Mouse (Mus musculus) thymus, adult 2 months (tissue): Measurements from ENCODE around the gene Pja2. TPM values are rescaled to one million over a fixed set of nuclear protein-coding genes. Genes with fewer than 3 reads are reported as not detected.
"Not testable (repeated sequence)": the region's sequence is repeated elsewhere in the genome, so short reads cannot be mapped to it uniquely, and the experiment has no call there.

ENCODE experiments used
- DNase-seq: peaks from one replicate; pipeline ENCODE4 v3.0.0; 2021
- H3K27ac ChIP-seq: fragments of 200-500 bp; 2 replicates; pipeline ENCODE4 v1.5.1; 2012; ENCODE audit warnings: low read length, control low read depth; ENCODE audit not compliant: control insufficient read depth, insufficient read depth
- H3K27me3 ChIP-seq: fragments of 200-500 bp; 2 replicates; pipeline ENCODE4 v1.6.1; 2012; ENCODE audit warnings: mild to moderate bottlenecking, low read length, moderate library complexity, mixed read lengths; ENCODE audit not compliant: control insufficient read depth, insufficient read depth
- H3K36me3 ChIP-seq: fragments of 200-500 bp; 2 replicates; pipeline ENCODE4 v1.6.1; 2012; ENCODE audit warnings: mild to moderate bottlenecking, low read length, moderate library complexity; ENCODE audit not compliant: control insufficient read depth, insufficient read depth
- H3K4me1 ChIP-seq: fragments of 200-500 bp; replicated peaks from 2 replicates; pipeline ENCODE4 v1.6.1; 2012; ENCODE audit warnings: low read length; ENCODE audit not compliant: control insufficient read depth, insufficient read depth
- H3K4me3 ChIP-seq: fragments of 200-500 bp; 2 replicates; pipeline ENCODE4 v1.5.1; 2012; ENCODE audit warnings: mild to moderate bottlenecking, low read length, control low read depth, moderate library complexity; ENCODE audit not compliant: control insufficient read depth, insufficient read depth
- CTCF ChIP-seq: fragments of 200-500 bp; IDR thresholded peaks from 2 replicates; pipeline ENCODE4 v1.5.1; 2012; ENCODE audit warnings: mild to moderate bottlenecking, control low read depth, low read length, moderate library complexity, borderline replicate concordance; ENCODE audit not compliant: control insufficient read depth, poor library complexity, insufficient read depth; ENCODE audit errors: extremely low read depth
- POLR2A ChIP-seq: fragments of 200-500 bp; IDR thresholded peaks from 2 replicates; pipeline ENCODE4 v1.6.1; 2012; ENCODE audit warnings: mild to moderate bottlenecking, low read length, control low read depth, moderate library complexity; ENCODE audit not compliant: control insufficient read depth, poor library complexity, insufficient read depth; ENCODE audit errors: extremely low read depth
- WGBS: fragments of 180-500 bp; shearing (Covaris S2); methylation state at CpG from one replicate; pipeline ENCODE4 v1.1.7; 2018; 5-methylcytosine and 5-hydroxymethylcytosine counted together
- polyA plus RNA-seq: library from polyadenylated mRNA; depleted of rRNA; stranded (reverse); fragments of >200 nt; gene quantifications from 2 replicates; pipeline ENCODE4 v1.2.3, GENCODE M21; 2012

The Pja2 gene
- polyA plus RNA-seq, 1 experiment = 10.5 TPM

DNA sequence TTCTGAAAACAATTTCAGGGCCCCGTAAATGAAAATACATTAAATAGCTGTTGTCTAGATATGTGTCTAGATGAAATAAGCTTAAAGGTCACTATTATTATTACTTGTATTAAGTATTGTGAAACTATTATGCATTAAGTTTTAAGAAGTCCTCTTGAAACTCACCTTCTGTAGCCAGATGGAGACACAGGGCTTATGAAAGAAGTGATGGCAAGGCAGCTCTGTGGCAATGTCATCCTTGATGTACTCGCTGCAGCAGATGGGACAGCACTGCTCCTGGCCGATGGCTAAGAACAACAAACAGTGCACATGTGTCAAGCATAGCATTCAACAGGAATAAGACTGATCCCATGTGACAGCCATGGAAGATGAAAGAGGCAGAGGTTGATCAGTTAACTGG, 44.9 kb downstream of the Pja2 start:
- Histone ChIP-seq H3K27me3 (no peaks in the 10 kb centered on the region), H3K4me1 (no peaks in the 10 kb centered on the region), H3K36me3 (peaks cover 21% of the 10 kb centered on the region), H3K4me3 (no peak overlapping the region), H3K27ac (no peak overlapping the region)
- no peak for TF ChIP-seq CTCF
- no peak for TF ChIP-seq POLR2A
- 93% methylated on average over 3 of the region's 3 CpGs for WGBS
- DNase-seq = no peak

DNA sequence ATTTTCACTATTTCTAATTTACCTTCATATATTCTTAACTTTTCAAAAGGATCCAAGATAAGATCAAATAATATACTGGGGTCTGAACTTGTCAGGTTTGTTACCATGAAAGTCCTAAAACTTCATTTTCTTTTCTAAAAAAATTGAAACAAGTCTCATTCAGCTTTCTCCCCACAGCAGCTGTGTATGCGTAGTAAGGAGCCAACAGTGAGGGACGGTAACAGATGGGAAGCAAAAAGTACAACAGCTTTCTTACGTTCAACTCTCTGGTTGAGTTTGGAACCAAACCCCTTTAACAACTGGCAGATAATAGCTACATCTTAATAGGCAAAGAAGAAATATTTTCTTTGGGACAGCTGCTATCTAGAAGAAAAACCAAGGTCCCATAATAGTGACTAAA, 50.3 kb downstream of the Pja2 start:
- H3K4me3 ChIP-seq, DNase-seq, H3K27me3 ChIP-seq, H3K4me1 ChIP-seq, H3K27ac ChIP-seq: not testable (repeated sequence)
- peaks cover 21% of the 10 kb centered on the region for H3K36me3 ChIP-seq
- 93% methylated on average over 3 of the region's 3 CpGs for WGBS

DNA sequence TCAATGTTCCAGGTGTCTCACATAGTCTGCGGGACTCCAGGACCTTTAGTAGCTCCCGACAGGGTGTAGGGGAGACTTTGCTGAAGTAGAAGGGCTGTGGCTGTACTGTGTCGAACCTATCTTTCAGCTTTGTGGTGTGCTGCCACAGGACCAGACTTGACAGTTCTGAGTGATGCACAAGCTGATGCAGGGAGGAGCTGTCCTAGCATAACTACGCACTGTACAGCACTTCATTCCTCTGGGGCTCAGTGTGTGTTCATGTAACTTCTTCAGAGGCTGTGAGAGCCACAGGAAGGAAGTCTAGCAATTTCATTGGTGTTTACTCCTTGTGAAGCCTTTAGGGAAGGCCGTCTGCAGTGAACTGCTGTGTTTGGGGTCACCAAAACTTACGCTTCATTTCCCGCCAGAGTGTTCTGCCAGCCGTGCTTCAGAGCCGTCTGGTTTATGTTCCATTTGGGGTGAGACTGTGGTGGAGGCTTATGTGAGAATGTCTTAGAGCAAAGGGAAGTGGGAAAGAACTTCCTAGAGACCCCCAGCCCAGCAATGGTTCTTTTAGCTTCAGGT, 54.0 kb downstream of the Pja2 start:
- Histone ChIP-seq H3K4me3 (no peak overlapping the region), H3K4me1 (no peaks in the 10 kb centered on the region), H3K27me3 (no peaks in the 10 kb centered on the region), H3K36me3 (no peaks in the 10 kb centered on the region), H3K27ac (no peak overlapping the region)
- TF ChIP-seq POLR2A (no peak), CTCF (no peak)
- no peak for DNase-seq
- WGBS = 70% methylated on average over 9 of the region's 9 CpGs

DNA sequence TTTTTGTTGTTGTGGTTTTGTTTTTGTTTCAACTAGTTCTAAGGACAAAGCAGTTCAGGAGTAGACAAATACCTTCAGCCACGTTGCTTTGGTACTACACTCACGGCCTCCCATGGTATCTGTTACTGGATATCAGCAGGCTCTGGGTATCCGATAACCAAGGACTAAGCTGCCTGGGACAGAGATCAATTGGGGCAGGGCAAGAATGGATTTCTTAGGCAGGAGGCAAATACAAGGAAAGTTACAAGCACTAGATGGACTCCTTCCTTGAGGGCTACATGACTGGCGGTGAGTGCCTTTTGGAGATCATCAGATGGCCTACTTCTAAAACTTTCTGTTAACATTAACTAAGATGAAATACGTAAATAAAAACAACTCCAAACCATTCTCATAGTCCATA, 55.0 kb downstream of the Pja2 start:
- DNase-seq = no peak
- Histone ChIP-seq H3K4me3 (no peak overlapping the region), H3K27ac (no peak overlapping the region), H3K36me3 (no peaks in the 10 kb centered on the region), H3K4me1 (no peaks in the 10 kb centered on the region), H3K27me3 (no peaks in the 10 kb centered on the region)
- TF ChIP-seq POLR2A (no peak), CTCF (no peak)
- WGBS = 91% methylated on average over 5 of the region's 5 CpGs

DNA sequence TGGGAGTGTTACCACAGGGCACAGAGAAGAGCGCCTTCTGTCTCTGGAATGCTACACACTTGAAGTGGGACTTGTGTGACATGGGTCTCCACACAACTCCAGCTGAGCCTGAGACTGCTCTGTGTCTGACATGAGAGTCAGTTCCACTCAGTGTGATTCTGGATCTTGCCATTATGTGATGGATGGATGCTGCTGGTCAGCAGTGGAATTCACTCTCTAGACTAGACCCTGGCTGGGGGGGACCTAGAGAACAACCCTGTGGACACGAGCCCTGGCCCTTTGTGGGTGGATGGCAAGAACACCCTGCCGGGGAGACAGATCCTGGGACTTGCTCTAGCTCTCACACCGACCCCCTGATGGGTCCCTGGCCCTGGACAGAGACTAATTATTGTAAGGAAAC, 56.5 kb downstream of the Pja2 start:
- no peaks in the 10 kb centered on the region for H3K4me1 ChIP-seq
- no peak overlapping the region for H3K27ac ChIP-seq
- no peaks in the 10 kb centered on the region for H3K36me3 ChIP-seq
- 95% methylated on average over 4 of the region's 4 CpGs for WGBS
- no peak for DNase-seq
- H3K4me3 ChIP-seq = no peak overlapping the region
- TF ChIP-seq CTCF (no peak), POLR2A (no peak)
- H3K27me3 ChIP-seq = no peaks in the 10 kb centered on the region

DNA sequence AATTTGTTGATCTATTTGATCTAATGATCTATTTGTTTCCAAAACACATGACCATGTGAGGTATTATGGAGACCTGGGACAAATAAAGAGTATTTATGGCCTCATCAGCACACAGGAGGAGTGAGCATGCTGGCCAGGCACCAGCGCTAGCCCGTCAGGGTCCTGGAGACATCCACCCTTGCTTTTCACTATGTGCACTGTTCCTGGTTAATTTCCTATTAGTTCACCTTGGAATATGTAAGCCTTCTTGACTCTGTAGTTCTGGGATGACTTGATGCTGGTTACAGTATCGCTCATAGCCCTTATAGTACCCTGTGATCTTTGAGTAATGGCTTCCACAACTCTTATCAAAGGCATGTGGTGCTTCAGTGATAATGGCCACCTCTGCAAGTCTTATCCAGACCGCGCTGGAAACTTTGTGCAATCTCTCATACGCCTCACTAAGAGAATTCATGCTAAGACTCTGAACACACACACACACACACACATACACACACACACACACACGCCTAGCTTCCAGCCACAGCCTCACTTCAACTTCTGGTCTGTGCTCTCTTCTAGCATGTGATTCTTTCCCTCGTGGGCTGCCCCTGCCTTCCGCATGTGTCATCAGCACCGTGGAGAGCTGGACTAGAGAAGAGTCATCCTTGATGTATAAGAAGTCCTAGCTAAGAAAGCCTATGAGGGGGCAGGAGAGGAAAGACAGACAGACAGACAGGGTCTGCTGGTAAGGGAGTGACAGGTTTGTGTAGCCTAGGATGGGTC, 57.2 kb downstream of the Pja2 start:
- Histone ChIP-seq H3K4me1 (no peaks in the 10 kb centered on the region), H3K27ac (no peak overlapping the region), H3K27me3 (no peaks in the 10 kb centered on the region), H3K36me3 (no peaks in the 10 kb centered on the region), H3K4me3 (no peak overlapping the region)
- no peak for TF ChIP-seq CTCF
- TF ChIP-seq POLR2A = no peak
- 95% methylated on average over 10 of the region's 10 CpGs for WGBS
- DNase-seq = no peak

DNA sequence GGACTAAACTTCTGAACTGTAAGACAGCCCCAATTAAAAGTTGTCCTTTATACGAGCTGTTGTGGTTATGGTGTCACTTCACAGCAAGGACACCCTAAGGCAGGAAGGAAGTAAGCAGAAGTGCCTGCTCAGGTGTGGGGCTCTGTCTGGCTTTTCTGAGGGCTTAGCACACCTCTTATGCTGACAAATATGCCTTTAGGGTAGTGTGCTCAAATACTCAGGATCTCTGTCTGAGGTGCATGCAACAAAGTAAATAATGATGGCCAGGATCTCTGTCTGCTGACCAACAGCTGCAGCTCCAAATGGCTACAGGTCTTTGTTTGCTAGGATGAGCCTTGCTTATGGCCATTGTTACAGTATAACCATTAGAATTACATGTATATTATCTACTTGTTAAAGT, 71.1 kb downstream of the Pja2 start:
- H3K27me3 ChIP-seq = no peaks in the 10 kb centered on the region
- 47% methylated on average over 1 of the region's 1 CpGs for WGBS
- H3K4me3 ChIP-seq = no peak overlapping the region
- H3K27ac ChIP-seq = no peak overlapping the region
- H3K4me1 ChIP-seq = no peaks in the 10 kb centered on the region
- TF ChIP-seq POLR2A (no peak), CTCF (no peak)
- no peak for DNase-seq
- no peaks in the 10 kb centered on the region for H3K36me3 ChIP-seq
